Mouse (Mus musculus) T-helper 17 cell (primary cell): ENCODE data around the gene Nectin1.

Experiments used
- in situ Hi-C, 2 experiments: fragments of 300-600 bp; cut with MboI, MseI; formaldehyde crosslinking; loops; 1 replicate in 1 of 2; 2 replicates in 1 of 2; pipeline ENCODE4 v1.15.1; 2025; ENCODE audit warnings: high pct_unique_total_duplicates in 2 of 2

Gene Nectin1

GRCm38 (mm10) chr9:43797746-43798145, 54.0 kb downstream of the Nectin1 start:
- in situ Hi-C loops, result no loop called here

DNA sequence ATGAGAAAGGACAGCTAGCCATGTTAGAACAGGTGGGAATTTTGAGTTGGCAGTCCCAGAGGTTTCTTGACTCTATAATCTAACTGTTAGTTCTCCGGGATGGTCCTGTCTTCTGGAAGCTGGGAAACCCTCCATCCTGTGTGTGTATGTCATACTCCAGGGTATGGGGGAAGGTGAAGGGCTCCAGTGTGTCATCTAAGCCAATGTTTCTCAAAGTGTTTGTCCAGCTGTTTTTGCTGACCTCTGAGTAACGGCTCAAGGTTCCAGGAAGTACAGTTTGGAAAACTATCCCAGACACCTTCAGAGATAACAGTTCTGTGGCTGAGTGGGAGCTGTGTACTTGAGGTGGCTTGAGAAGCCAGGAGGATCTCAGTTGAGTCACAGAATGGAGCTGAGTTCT, 56.7 kb downstream of the Nectin1 start:
- in situ Hi-C loops, result loop anchor here in 1 of 2 experiments (5.0 kb wide), 1 partner anchor 463 kb away; no protein-coding TSS in a partner anchor

GRCm38 (mm10) chr9:43801911-43802310, 58.1 kb downstream of the Nectin1 start:
- in situ Hi-C loops, result loop anchor here in 1 of 2 experiments (5.0 kb wide), 1 partner anchor 465 kb away; no protein-coding TSS in a partner anchor

- in situ Hi-C loops, result no loop called here
These were observed 63.8 kb downstream of the Nectin1 start for GRCm38 (mm10) chr9:43807565-43807964.

GRCm38 (mm10) chr9:43808099-43808498, 64.3 kb downstream of the Nectin1 start:
- in situ Hi-C loops, result no loop called here

DNA sequence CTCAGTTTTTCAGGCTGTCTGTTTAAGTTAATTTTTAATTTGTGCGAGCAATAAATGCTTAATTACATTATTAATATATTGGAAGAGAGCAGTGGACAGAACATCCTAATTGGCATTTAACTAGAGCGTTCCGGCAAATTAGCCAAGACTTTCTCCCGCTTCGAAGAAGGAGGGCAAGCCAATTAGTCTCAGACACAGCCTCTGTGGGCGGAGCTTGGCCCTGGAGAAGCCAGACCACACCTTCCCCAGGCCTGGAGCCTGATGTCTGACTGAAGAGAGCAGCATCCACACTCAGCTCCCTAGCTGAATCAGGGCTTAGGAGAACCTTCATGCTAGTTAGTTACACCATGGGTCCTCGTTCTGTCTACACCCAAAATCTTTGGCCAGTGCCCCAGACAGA, 64.8 kb downstream of the Nectin1 start:
- in situ Hi-C loops, result no loop called here

- in situ Hi-C loops, result no loop called here
These were observed 69.4 kb downstream of the Nectin1 start for GRCm38 (mm10) chr9:43813156-43813555.

- in situ Hi-C loops, result no loop called here
These were observed 78.4 kb downstream of the Nectin1 start for GRCm38 (mm10) chr9:43822206-43822605.

DNA sequence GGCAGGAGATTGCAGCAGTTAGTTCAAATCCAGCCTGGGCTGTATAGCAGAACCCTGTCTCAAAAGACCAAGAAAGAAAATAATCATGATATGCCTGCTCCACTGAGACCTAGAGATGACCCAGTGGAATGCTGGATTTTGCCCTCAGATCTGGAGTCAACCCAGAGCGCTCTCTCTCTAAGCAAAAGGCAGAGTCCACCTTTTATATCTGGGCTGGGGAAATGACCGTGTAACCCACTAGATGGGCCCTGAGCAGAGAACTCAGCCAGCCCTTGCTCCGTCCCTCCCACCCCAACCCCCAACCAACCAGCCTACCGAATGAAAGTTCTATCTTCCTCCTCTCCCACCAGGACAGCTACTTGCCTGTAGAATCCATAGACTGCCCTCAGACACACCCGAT, 81.4 kb downstream of the Nectin1 start:
- in situ Hi-C loops, result no loop called here

- in situ Hi-C loops, result no loop called here
These were observed 82.9 kb downstream of the Nectin1 start for GRCm38 (mm10) chr9:43826558-43827253.

GRCm38 (mm10) chr9:43827593-43827992, 83.8 kb downstream of the Nectin1 start:
- in situ Hi-C loops, result no loop called here

- in situ Hi-C loops, result no loop called here
These were observed 85.2 kb downstream of the Nectin1 start for GRCm38 (mm10) chr9:43828960-43829359.

DNA sequence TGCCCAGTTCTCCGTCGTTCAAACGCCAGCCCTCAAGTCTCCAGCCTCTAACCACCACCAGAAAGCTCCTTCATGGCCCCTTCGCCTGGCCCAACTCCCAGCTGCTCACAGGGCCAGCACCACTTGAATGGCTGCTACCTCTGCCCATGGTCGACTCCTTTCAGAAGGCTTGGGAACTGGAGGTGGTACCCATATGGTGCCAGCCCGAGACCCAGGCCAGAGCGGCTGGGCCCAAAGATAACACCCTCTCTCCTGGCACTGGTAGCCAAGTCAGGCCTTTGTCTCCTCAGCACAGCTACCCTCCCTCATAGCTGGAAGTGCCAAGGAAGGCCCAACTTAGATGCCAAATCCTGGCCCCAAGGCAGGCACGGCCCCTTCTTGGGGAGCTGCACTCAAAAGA, 89.4 kb downstream of the Nectin1 start:
- in situ Hi-C loops, result loop anchor here in 1 of 2 experiments (10.0 kb wide), 1 partner anchor 498 kb away; no protein-coding TSS in a partner anchor

DNA sequence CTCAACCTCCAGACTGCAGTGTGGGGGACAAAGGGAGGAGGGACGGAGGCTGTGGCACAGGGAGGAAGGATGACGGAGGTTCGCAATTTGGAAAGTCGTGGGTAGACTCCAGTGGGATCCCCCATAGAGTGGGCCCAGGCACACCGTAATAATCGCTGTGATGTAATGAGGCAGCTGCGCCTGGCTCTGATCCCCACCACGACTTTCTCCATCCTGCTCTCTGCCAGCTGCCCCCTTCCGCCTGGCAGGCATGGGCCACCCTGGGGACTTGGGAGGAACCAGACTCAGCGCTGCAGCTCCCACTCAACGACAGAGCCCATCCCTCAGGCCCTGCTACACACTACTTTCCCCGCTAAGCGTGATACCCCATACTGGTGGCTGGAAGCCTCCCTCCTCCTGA, 90.5 kb downstream of the Nectin1 start:
- in situ Hi-C loops, result loop anchor here in 1 of 2 experiments (10.0 kb wide), 1 partner anchor 499 kb away; no protein-coding TSS in a partner anchor

DNA sequence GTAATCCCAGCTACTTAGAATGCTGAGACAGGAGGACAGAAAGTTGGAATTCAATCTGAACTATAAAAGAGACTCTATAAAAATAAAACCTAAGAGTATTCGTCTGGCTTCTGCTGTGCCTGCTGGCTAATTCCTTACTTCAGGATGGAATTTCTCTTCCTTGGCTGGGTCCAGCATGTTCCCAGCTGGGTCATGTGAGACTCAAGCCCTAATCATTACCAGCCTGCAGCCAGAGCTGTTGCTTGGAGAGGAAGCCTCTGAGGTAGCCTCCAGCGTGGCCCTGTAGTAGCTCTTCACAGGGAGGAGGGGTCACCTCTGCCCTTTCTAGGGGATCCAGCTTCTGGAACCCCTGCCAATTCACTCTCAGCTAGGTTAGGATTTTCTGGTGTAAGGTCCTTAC, 94.8 kb downstream of the Nectin1 start:
- in situ Hi-C loops, result loop anchor here in 1 of 2 experiments (10.0 kb wide), 1 partner anchor 504 kb away; no protein-coding TSS in a partner anchor

GRCm38 (mm10) chr9:43842921-43843577, 99.3 kb downstream of the Nectin1 start:
- in situ Hi-C loops, result no loop called here

- in situ Hi-C loops, result no loop called here
These were observed 99.9 kb downstream of the Nectin1 start for GRCm38 (mm10) chr9:43843711-43844127.

DNA sequence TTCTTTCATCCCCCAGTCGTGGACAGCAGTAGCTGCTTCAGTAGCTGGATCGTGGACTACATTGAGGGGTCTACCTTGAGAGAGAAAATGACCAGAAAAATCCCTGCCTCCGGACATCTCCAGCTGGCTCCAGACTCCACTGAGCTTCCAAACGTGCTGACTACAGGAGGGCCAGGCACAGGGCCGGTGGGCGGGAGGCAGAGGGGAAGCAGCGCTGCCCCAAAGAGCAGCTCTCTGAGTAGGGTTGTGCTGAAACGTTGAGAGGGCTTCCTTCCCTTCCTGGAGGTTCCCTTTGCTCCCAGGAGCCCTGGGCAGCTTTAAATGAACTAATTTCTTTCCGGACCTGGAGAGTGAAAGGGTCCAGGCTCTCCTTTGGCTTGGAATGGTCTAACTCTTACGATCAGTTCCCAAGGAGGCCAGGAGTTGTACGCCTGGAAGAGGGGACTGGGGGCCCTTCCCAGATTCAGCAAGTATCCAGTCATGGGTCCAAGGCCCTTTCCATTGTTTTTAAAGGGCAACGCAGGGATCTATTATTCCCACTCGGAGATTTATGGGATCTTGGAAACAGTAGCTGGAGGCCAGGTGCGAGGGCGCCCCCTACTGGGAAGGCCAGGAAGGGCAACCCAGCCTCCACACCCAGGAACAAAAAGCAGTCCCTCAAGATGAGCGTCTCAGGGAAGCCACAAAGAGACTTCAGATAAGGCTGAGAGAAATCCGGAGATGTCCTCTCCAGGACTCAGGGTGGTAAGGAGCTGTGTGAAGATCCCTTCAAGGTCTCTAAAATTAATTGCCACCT, 102.1 kb downstream of the Nectin1 start:
- in situ Hi-C loops, result no loop called here

DNA sequence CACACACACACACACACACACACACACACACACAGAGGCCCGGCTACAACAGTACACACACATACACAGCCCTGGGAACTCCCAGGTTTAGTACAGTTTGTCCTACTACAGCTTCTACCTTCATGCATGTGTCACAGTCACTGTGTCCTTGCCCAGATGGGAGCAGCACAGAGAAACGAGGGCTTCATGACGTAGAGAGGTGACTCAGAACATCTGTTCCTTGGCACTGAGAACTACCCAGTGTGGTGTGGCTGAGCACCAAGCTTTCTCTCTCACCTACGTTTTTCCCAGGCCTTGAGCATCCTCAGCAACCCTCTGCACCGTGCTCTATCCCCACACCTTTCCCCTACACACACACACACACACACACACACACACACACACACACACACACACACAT, 104.1 kb downstream of the Nectin1 start:
- in situ Hi-C loops, result no loop called here

DNA sequence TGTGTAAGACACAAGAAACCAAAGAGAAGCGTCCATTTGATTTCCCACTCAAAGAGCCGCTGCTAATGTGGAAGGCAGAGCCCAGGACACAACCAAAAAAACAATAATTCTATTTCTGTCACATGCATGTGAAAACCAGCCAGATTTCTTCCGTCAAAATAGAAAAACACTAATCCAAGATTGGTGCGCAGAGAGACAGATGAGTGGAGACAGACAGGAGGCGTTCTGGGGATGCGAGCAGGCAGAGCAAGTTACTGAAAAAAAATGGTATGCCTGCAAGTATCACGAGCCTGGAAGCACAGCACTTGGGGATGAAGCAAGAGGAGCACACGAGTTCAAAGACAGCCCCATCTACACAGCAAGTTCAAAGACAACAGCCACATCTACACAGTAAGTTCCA, 106.5 kb downstream of the Nectin1 start:
- in situ Hi-C loops, result no loop called here

- in situ Hi-C loops, result no loop called here
These were observed 107.4 kb downstream of the Nectin1 start for GRCm38 (mm10) chr9:43851154-43851553.

- in situ Hi-C loops, result no loop called here
These were observed 112.1 kb downstream of the Nectin1 start for GRCm38 (mm10) chr9:43855887-43856286.
